Mouse (Mus musculus): Measurements from ENCODE around the gene Pou2f1. TPM values are rescaled to one million over a fixed set of nuclear protein-coding genes. Genes with fewer than 3 reads are reported as not detected.

Gene Pou2f1
- polyA plus RNA-seq, 1 experiment from 2014 or later: 10.2 TPM

GRCm38 (mm10) chr1:165817264-165817663 lies 185.2 kb downstream of the Pou2f1 start:
- 0 out of 2 replicates have a peak, but pooled peaks have one; percentile 39 for ATAC-seq (ENCODE audit: insufficient read depth, low FRiP score)
- Histone ChIP-seq H3K4me3 (replicated peaks; ENCODE audit: low read length) (no peak overlapping the region), H3K4me1 (ENCODE audit: control insufficient read depth, insufficient read depth, low read length) (peaks cover 4% of the 10 kb centered on the region; the same call in 1 of the 2 replicates), H3K4me2 (ENCODE audit: low read depth, low read length) (no peak overlapping the region), H3K27ac (ENCODE audit: low read length) (no peak overlapping the region), H3K36me3 (ENCODE audit: control insufficient read depth, insufficient read depth, low read length) (no peaks in the 10 kb centered on the region), H3K9ac (ENCODE audit: low read length) (no peak overlapping the region), H3K27me3 (ENCODE audit: control insufficient read depth, insufficient read depth, low read length) (no peaks in the 10 kb centered on the region), H3K9me3 (replicated peaks; ENCODE audit: control insufficient read depth, low read length) (no peaks in the 10 kb centered on the region)
- WGBS: 41% methylated on average over 9 of the region's 9 CpGs

- H3K4me2 ChIP-seq (ENCODE audit: low read depth, low read length): no peak overlapping the region
- no peaks in the 10 kb centered on the region for H3K9me3 ChIP-seq (replicated peaks; ENCODE audit: control insufficient read depth, low read length)
- no peak overlapping the region for H3K4me3 ChIP-seq (replicated peaks; ENCODE audit: low read length)
- H3K4me1 ChIP-seq (ENCODE audit: control insufficient read depth, insufficient read depth, low read length): peaks cover 4% of the 10 kb centered on the region; the same call in 1 of the 2 replicates
- H3K36me3 ChIP-seq (ENCODE audit: control insufficient read depth, insufficient read depth, low read length): no peaks in the 10 kb centered on the region
- H3K27me3 ChIP-seq (ENCODE audit: control insufficient read depth, insufficient read depth, low read length): no peaks in the 10 kb centered on the region
- WGBS: 76% methylated on average over 9 of the region's 9 CpGs
- H3K27ac ChIP-seq (ENCODE audit: low read length): no peak overlapping the region
- no peak for ATAC-seq (ENCODE audit: insufficient read depth, low FRiP score)
- no peak overlapping the region for H3K9ac ChIP-seq (ENCODE audit: low read length)
Measured at GRCm38 (mm10) chr1:165816391-165816790, 186.1 kb downstream of the Pou2f1 start.

Other genes starting within 250 kb of the Pou2f1 start
- 90.4 and 90.6 TPM in 2 replicates for gene Creg1, start 238.9 kb downstream of the Pou2f1 start, polyA plus RNA-seq (2015; fragmentation: Nextera tagmentation; extraction: Ambion mirVana)
- 0.36 and 0.52 TPM in 2 replicates for gene Cd247, start 214.0 kb downstream of the Pou2f1 start, polyA plus RNA-seq (2015; fragmentation: Nextera tagmentation; extraction: Ambion mirVana)
- gene Dusp27, start 125.2 kb upstream of the Pou2f1 start, polyA plus RNA-seq (2015; fragmentation: Nextera tagmentation; extraction: Ambion mirVana): 2.5 and 6.1 TPM in 2 replicates
- gene Gpa33, start 127.6 kb upstream of the Pou2f1 start, polyA plus RNA-seq (2015; fragmentation: Nextera tagmentation; extraction: Ambion mirVana): 11.9 and 14.2 TPM in 2 replicates
- gene Mael, start 236.1 kb upstream of the Pou2f1 start, polyA plus RNA-seq (2015; fragmentation: Nextera tagmentation; extraction: Ambion mirVana): not detected in 2 replicates

All from stomach, embryonic 16.5 days (tissue).